Mouse (Mus musculus) heart, embryonic 16.5 days (tissue): ENCODE data around the gene Vcp. TPM values are rescaled to one million over a fixed set of nuclear protein-coding genes. Genes with fewer than 3 reads are reported as not detected.

Experiments used
- ATAC-seq: fragments of 200-750 bp; cut with Nextera tagmentation; replicated peaks from 2 replicates; pipeline ENCODE4 v1.8.0; 2017; ENCODE audit warnings: moderate number of reproducible peaks; ENCODE audit not compliant: insufficient read depth, low FRiP score; ENCODE audit errors: extremely low read depth
- H3K27ac ChIP-seq: fragments of 300-500 bp; sonication (generic); 2 replicates; pipeline ENCODE4 v1.5.1; 2014; ENCODE audit warnings: mild to moderate bottlenecking, low read length, control low read depth, moderate library complexity
- H3K27me3 ChIP-seq: fragments of 300-500 bp; sonication (generic); 2 replicates; pipeline ENCODE4 v1.6.1; 2014; ENCODE audit warnings: low read length, mixed read lengths; ENCODE audit not compliant: control insufficient read depth, insufficient read depth
- H3K36me3 ChIP-seq: fragments of 300-500 bp; sonication (generic); 2 replicates; pipeline ENCODE4 v1.6.1; 2014; ENCODE audit not compliant: control insufficient read depth, insufficient read depth
- H3K4me1 ChIP-seq: fragments of 300-500 bp; sonication (generic); 2 replicates; pipeline ENCODE4 v1.6.1; 2014; ENCODE audit warnings: low read length, mixed read lengths; ENCODE audit not compliant: control insufficient read depth, insufficient read depth
- H3K4me2 ChIP-seq: fragments of 300-500 bp; sonication (generic); 2 replicates; pipeline ENCODE4 v1.6.1; 2014; ENCODE audit warnings: low read depth, mild to moderate bottlenecking, control low read depth, low read length
- H3K4me3 ChIP-seq: fragments of 300-500 bp; sonication (generic); 2 replicates; pipeline ENCODE4 v1.5.1; 2014; ENCODE audit warnings: mild to moderate bottlenecking, control low read depth, low read length
- H3K9ac ChIP-seq: fragments of 300-500 bp; sonication (generic); 2 replicates; pipeline ENCODE4 v1.6.1; 2014; ENCODE audit warnings: low read length, control low read depth
- H3K9me3 ChIP-seq: fragments of 300-500 bp; sonication (generic); replicated peaks from 2 replicates; pipeline ENCODE4 v1.6.1; 2016; ENCODE audit warnings: low read length; ENCODE audit not compliant: control insufficient read depth
- WGBS: fragments of 180-500 bp; shearing (Covaris S2); extraction: QIAGEN DNeasy Blood & Tissue Kit; methylation state at CpG from one replicate; pipeline ENCODE4 v1.1.7; 2014; 5-methylcytosine and 5-hydroxymethylcytosine counted together
- polyA plus RNA-seq: library from polyadenylated mRNA; unstranded; fragments of >200 nt; fragmentation: Nextera tagmentation; extraction: Ambion mirVana; gene quantifications from 2 replicates; pipeline ENCODE4 v1.2.1, GENCODE M21; 2015

Vcp gene
- polyA plus RNA-seq, 1 experiment from 2014 or later: 457 TPM

GRCm38 (mm10) chr4:43020876-43021275 is 20.6 kb upstream of the Vcp start:
- Histone ChIP-seq H3K27me3 (no peaks in the 10 kb centered on the region), H3K27ac (no peak overlapping the region), H3K4me2 (no peak overlapping the region), H3K9ac (no peak overlapping the region), H3K4me1 (peaks cover 9% of the 10 kb centered on the region), H3K4me3 (no peak overlapping the region), H3K36me3 (peaks cover 38% of the 10 kb centered on the region), H3K9me3 (no peaks in the 10 kb centered on the region)
- ATAC-seq: no peak
- 89% methylated on average over 16 of the region's 16 CpGs for WGBS

- H3K4me3 ChIP-seq: no peak overlapping the region
- no peaks in the 10 kb centered on the region for H3K9me3 ChIP-seq
- no peaks in the 10 kb centered on the region for H3K27me3 ChIP-seq
- H3K4me1 ChIP-seq: peaks cover 6% of the 10 kb centered on the region
- H3K27ac ChIP-seq: no peak overlapping the region
- no peak overlapping the region for H3K9ac ChIP-seq
- WGBS: 88% methylated on average over 23 of the region's 23 CpGs
- H3K4me2 ChIP-seq: no peak overlapping the region
- no peak for ATAC-seq
- H3K36me3 ChIP-seq: peaks cover 38% of the 10 kb centered on the region
Observed at GRCm38 (mm10) chr4:43019641-43020465, 19.5 kb upstream of the Vcp start.

GRCm38 (mm10) chr4:43019176-43019575 is 18.9 kb upstream of the Vcp start:
- Histone ChIP-seq H3K36me3 (peaks cover 38% of the 10 kb centered on the region), H3K4me1 (no peaks in the 10 kb centered on the region), H3K9me3 (no peaks in the 10 kb centered on the region), H3K27ac (no peak overlapping the region), H3K9ac (no peak overlapping the region), H3K27me3 (no peaks in the 10 kb centered on the region), H3K4me2 (no peak overlapping the region), H3K4me3 (no peak overlapping the region)
- ATAC-seq: no peak
- WGBS: 91% methylated on average over 10 of the region's 10 CpGs

GRCm38 (mm10) chr4:43018156-43018555 is 17.8 kb upstream of the Vcp start:
- Histone ChIP-seq H3K9me3 (no peaks in the 10 kb centered on the region), H3K27me3 (no peaks in the 10 kb centered on the region), H3K27ac (no peak overlapping the region), H3K4me2 (no peak overlapping the region), H3K4me1 (no peaks in the 10 kb centered on the region), H3K4me3 (no peak overlapping the region), H3K9ac (no peak overlapping the region), H3K36me3 (peaks cover 34% of the 10 kb centered on the region)
- no peak for ATAC-seq
- WGBS: 86% methylated on average over 4 of the region's 4 CpGs

- Histone ChIP-seq H3K27ac (no peak overlapping the region), H3K4me3 (no peak overlapping the region), H3K9me3 (no peaks in the 10 kb centered on the region), H3K27me3 (no peaks in the 10 kb centered on the region), H3K9ac (no peak overlapping the region), H3K4me2 (no peak overlapping the region), H3K36me3 (0 out of 2 replicates have a peak, but pooled peaks cover under 1% of the 10 kb centered on the region), H3K4me1 (peaks cover 8% of the 10 kb centered on the region)
- no peak for ATAC-seq
- 98% methylated on average over 1 of the region's 1 CpGs for WGBS
Observed at GRCm38 (mm10) chr4:43012091-43012490, 11.8 kb upstream of the Vcp start.

- Histone ChIP-seq H3K27ac (peak within 1 kb of the TSS; percentile 39; the same call in 1 of the 2 replicates), H3K9ac (peak within 1 kb of the TSS; percentile 77), H3K4me3 (peak within 1 kb of the TSS; percentile 88), H3K27me3 (no peaks in the 10 kb centered on the region), H3K4me2 (peak within 1 kb of the TSS; percentile 66), H3K4me1 (peaks cover 8% of the 10 kb centered on the region), H3K36me3 (0 out of 2 replicates have a peak, but pooled peaks cover 3% of the 10 kb centered on the region), H3K9me3 (no peaks in the 10 kb centered on the region)
- under 1% methylated on average over 37 of the region's 37 CpGs for WGBS
- ATAC-seq: peak; percentile 89
Observed at GRCm38 (mm10) chr4:43010161-43011038, 10.1 kb upstream of the Vcp start, which contains the start of gene Fancg. Gene Fancg (minus strand): TSS chr4:43010506.

- Histone ChIP-seq H3K27me3 (no peaks in the 10 kb centered on the region), H3K36me3 (0 out of 2 replicates have a peak, but pooled peaks cover 7% of the 10 kb centered on the region), H3K9me3 (no peaks in the 10 kb centered on the region), H3K4me1 (peaks cover 10% of the 10 kb centered on the region), H3K9ac (no peak overlapping the region), H3K4me3 (no peak overlapping the region), H3K27ac (no peak overlapping the region), H3K4me2 (no peak overlapping the region)
- ATAC-seq: no peak
- WGBS: 66% methylated on average over 2 of the region's 2 CpGs
Observed at GRCm38 (mm10) chr4:43005765-43006164, 5.5 kb upstream of the Vcp start.

GRCm38 (mm10) chr4:43004951-43005350 is 4.6 kb upstream of the Vcp start:
- no peak overlapping the region for H3K4me2 ChIP-seq
- no peak overlapping the region for H3K9ac ChIP-seq
- no peaks in the 10 kb centered on the region for H3K27me3 ChIP-seq
- H3K27ac ChIP-seq: no peak overlapping the region
- 92% methylated on average over 3 of the region's 3 CpGs for WGBS
- peaks cover 10% of the 10 kb centered on the region for H3K4me1 ChIP-seq
- ATAC-seq: no peak
- no peak overlapping the region for H3K4me3 ChIP-seq
- H3K9me3 ChIP-seq: no peaks in the 10 kb centered on the region
- 0 out of 2 replicates have a peak, but pooled peaks cover 7% of the 10 kb centered on the region for H3K36me3 ChIP-seq
